Mouse (Mus musculus) E14TG2a.4 (cell line): ENCODE measurements at regions not wholly inside any gene's neighbourhood (a gene's known extent, or its start where the extent isn't known, plus 50 kb on each side); places are given as distances from the start of the nearest gene placed in this dataset.

ENCODE experiments used
- CTCF ChIP-seq: conservative IDR thresholded peaks from 2 replicates; pipeline ENCODE4 v1.5.1; 2014; ENCODE audit warnings: low read length
- POU5F1 ChIP-seq: IDR thresholded peaks from 2 replicates; pipeline ENCODE4 v1.6.1; 2014; ENCODE audit warnings: low read length, borderline replicate concordance

DNA sequence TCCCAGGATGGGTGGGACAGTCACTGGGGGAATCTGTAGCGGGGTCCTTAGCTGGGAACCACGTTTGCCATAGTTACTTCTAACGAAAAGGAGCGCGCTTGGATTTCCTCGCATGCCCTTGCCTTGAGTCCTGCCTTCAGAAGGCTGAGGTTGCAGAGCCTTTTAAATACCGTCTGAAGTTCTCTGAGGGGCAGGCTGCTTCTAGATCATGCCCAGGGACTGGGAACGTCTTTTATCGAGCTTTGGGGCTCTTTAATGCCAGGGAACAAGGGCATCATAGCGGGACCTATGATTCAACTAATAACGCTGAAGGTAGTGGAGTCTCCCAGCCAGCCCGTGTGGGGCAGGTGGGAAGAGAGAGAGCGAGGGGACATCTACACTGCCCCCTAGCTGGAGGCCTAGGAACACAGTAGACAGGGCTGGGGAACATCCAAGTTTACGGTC lies 369.1 kb downstream of the Vrk1 start:
- peak; percentile 72 for TF ChIP-seq CTCF
- TF ChIP-seq POU5F1: no peak
